Mouse (Mus musculus): ENCODE results near the gene Vav2.

The Vav2 gene

DNA sequence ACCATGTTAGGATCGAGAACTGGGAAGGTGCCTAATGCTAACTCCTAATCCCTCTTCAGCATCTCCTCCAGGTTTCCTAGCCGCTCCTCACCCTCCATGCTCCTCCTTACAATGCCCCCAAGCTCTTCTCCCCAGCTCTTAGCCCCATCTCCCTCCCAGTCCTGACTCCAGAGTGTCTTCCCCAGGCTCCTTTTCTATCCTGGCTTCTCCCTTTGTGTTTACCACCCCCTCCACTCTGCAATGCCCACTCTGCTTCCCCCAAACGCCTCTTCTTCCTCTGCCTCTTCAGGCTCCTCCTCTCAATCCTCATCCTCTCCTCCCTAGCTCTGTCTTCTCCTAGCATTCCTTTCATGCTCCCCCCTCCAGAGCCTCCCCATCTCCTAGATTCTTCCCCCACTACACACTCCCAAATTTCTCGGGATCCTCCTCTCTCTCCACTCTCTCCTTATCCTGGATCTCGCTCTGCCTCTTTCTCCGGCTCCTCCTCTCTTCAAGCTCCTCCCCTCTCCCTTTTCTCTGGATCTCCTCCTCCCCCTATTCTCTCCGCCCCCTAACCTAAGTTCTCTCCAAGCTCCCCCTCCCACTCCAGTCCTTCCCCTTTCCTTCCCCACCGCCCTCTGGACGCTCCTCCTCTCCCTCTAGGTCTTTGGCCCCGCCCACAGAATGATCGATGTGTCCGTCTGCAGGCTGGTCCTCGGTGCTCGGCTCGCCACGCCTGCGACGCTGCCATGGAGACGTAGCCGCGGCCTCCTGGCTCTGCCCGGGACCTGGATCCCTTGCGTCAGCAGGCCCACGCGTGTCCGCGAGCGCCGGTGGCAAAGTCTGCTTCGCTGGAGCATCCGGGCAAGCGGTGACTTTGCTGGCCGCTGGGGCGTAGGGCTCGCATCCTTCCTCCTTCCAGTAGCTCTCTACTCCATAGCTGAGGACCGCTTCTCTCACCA is 15.2 kb upstream of the Vav2 start, which contains the start of gene Brd3os:
Gene Brd3os (plus strand): TSS at position 558 of the 941 bp plus-strand sequence.
- DNase-seq (ENCODE audit: low read depth) = peak; percentile 100

DNA sequence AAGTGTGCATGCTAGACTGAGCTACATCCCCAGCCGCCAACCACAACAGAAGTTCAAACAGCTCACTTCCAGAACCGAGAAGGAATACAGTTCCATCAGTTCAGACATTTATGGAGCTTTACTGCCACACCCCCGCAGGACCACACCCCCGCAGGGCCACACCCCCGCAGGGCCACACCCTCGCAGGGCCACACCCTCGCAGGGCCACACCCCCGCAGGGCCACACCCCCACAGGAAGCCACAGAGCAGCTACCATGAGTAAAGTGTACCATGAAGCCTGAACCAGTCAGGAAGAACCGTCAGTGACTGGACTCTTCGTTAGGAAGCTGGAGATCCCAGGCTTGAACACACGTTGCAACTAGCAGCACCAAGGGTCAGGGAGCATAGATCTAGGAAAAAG is 11.4 kb upstream of the Vav2 start:
- peak; percentile 62 for DNase-seq (ENCODE audit: low read depth)

GRCm38 (mm10) chr2:27437876-27438275 is 11.0 kb upstream of the Vav2 start:
- DNase-seq (ENCODE audit: low read depth) = no peak

- DNase-seq (ENCODE audit: low read depth) = no peak
These were observed 5.8 kb upstream of the Vav2 start for GRCm38 (mm10) chr2:27432599-27432998.

GRCm38 (mm10) chr2:27430621-27431020 is 3.8 kb upstream of the Vav2 start:
- no peak for DNase-seq (ENCODE audit: low read depth)

DNA sequence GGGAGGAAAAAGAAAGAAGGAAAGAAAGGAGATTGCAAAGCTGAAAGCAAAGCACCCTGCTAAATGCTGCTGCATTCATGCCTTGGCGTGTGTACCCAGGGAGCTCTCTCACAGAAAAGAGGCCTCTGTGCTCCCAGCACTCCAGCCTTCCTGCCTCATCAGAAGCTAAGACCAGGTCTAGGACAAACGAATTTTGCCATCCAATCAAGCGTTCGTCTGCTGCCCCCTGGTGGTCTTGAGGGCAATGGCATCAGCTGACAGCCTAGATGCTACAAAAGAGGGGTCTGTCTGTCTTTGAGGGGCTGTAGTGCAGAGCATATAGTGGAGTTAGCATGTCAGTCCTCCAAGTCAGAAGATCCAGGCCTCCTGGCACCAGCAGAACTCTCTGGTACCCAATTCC is 1.2 kb upstream of the Vav2 start:
- peak; percentile 92 for DNase-seq (ENCODE audit: low read depth)

GRCm38 (mm10) chr2:27426406-27426854 is 403 bp downstream of the Vav2 start:
- DNase-seq (ENCODE audit: low read depth) = peak; percentile 63

- no peak for DNase-seq (ENCODE audit: low read depth)
These were observed 955 bp downstream of the Vav2 start for GRCm38 (mm10) chr2:27425751-27426405.

DNA sequence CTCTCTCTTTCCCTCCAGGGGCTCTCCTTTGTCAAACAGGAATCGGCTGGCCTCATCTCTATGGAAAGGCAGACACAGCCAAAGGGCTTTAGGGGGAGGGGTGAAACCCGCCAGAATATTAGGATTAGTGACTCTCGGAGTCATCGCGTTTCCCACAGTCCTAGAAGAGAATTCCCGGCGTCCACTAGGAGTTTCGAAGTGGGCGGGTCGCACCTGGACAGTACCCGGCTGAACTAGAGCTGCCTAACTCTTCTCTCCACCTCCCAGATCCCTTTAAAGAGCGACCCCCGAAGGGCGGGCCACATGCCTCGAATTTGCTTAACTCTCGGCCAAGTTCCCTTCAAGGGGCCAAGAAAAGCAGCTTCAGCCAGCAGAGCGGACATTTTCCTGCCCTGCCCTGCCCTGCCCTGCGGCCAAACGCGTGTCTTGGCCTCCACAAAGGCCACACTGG is 1.6 kb downstream of the Vav2 start:
- peak; percentile 55 for DNase-seq (ENCODE audit: low read depth)

DNA sequence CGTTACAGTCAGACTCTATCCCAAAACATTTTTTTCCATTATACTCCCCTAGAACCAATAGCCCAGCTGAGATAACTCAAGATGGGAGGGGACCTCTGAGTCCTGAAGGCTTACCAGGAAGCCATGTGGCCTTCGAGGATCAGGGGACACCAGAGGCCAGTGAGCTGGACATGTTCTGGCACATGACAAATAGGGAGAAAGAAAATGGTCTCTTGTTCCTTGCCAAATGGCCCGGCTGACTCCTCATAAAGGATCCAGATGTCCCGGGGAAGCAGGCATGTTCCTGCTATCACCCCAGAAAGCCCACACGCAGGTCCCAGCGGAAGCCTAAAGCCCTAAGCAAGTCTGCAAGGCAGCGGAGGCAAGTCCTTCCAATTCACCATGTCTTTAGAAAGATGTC is 3.2 kb downstream of the Vav2 start:
- DNase-seq (ENCODE audit: low read depth) = no peak

GRCm38 (mm10) chr2:27421293-27422068 is 5.4 kb downstream of the Vav2 start:
- no peak for DNase-seq (ENCODE audit: low read depth)

DNA sequence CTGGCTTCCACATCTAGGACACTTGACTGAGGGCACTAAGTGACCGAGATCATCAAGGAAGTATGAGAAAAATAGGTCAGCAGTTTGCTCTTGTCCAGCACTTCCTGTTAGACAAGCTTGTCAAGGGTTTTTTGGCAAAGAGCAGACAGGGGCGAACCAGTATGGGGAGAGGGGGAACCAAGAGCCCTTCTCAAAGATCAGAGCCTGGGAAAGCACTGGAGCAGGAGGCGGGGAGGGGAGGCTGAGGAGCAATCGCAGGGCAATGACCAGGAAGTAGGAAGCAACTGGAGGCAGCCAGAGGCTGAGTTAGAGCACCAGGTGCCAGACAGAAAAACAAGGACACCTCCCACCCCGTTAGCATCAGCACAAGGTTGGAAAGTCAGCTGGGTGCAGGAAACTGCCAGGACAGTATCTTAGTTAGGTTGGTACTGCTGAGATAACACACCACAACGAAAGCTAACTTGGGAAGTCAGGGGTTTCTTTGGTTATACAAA is 8.2 kb downstream of the Vav2 start:
- DNase-seq (ENCODE audit: low read depth) = no peak

DNA sequence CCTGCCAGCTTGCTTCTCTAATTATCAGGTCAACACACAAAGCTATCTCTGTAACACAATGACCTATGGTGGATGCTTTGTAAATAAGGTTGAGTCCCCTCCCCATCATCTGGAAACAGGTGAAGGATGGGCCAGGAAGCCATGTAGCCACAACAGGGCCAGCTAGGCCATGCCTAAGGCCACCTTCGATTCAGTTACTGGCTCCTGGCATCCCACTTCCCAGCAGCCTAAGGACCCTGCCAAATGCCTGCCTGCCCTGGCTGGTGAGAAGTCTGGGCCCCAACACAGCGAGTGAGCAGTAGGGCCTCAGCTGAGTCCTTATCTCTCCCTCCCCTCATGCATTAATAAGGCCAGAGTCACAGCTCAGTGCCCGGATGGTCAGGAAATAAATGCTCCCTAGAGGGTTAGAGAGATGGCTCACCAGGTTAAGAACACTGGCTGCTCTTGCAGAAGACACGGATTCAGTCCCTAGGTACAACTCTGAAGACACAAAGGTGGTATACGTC is 9.1 kb downstream of the Vav2 start:
- no peak for DNase-seq (ENCODE audit: low read depth)

GRCm38 (mm10) chr2:27416425-27416824 is 10.4 kb downstream of the Vav2 start:
- peak; percentile 67 for DNase-seq (ENCODE audit: low read depth)

DNA sequence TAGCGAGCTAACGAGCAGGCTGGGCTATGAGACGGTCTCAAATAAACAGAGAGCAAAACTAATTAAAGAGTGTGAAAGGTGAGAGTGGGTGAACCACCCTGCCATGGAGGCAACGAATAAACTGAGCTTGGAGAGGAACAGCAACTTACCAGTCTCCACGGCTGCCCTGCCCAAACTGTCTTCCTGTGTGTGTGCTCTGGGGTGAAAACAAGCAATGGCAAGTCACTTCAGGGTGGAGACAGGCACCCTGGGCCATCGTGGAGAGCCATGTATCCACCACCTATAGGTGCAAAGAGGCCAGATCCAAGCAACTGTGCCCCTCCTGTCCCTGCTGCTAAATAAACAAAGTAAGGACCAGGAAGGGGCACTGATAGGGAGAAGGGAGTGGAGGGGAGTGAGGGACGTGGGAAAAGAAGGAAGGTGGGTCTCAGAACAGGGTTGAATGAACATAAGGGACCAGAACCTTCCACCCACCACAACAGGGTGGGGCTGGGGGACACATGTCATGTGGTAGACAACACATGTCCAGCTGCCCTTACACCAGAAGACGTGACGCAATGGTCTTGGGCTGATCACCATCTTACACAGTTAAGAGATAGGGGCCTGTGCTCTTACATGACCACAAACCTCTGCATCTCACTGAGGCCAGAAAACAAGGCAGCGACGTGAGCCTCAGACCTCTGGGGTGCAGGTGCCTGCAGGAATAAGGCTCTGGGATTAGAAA is 11.6 kb downstream of the Vav2 start:
- DNase-seq (ENCODE audit: low read depth) = no peak

DNA sequence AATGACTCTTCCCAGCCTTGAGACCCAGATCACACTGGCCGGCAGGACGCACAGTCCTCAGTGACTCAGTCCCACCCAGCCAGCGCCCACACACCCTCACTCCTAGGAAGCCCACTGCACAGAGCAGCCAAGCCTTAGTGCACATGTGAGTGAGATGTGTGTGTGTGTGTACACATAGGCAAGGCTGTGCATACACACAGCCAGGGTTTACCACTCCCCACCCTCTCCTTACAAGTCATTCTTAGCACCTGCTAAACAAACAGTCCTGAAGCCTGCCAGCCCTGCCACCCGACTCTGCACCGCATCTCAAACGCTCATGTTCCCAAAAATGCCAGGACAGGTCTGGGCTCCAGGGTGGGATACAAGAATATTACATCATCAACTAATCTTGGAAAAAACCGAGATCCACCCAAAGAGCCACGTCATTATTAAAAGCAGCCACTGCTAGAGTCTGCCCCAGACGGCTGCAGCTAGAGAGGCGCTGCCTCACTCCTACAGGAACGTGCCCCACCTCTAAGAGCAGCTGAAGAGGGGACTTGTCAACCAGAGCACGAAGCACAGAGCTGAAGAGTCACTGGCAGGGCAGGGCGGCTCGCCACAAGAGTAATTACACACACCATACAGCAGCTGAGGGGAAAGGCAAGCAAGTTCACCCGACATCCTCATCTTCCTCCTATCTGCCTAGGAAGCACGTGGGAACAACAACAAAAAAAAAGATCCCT is 12.7 kb downstream of the Vav2 start:
- DNase-seq (ENCODE audit: low read depth) = peak; percentile 46

DNA sequence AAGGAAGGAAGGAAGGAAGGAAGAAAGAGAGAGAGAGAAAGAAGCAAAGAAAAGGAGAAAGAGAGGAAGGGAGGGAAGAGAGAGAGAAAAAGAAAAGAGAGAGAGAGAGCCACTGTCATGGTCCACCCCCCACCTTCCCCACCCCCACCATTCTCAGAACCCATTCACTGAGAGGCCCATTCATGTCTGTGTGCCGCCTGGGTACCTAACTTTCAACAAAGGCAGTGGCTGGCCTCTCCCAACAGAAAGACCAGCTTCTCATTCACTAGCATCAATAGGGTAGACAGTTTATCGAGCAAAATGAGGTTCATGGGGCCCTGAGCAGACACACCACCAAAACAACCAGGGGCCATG is 13.3 kb downstream of the Vav2 start:
- DNase-seq (ENCODE audit: low read depth) = no peak

GRCm38 (mm10) chr2:27412245-27412800 is 14.5 kb downstream of the Vav2 start:
- no peak for DNase-seq (ENCODE audit: low read depth)

DNA sequence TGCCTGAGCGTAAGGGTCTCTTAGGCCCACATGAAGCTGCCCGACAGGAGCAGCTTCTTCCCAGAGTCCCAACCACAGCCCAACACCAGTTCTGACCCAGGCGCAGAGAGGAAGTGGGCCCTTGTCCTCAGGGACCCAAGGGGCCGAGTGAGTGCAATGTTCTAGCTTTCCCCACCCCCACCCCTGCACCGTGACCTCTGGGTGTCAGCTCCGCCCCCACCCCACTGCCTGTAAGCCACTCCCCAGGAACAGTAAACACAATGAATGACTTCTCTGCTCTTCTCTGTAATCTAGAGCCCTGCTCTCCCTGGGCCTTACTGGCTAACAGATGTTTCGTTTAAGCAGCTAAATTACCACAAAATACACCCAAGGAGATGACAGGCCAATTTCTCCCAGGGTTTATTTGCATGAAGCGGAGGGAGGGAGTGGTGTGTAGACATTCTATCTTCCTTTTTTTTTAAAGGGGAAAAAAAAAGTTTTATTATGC is 15.1 kb downstream of the Vav2 start:
- peak; percentile 48 for DNase-seq (ENCODE audit: low read depth)

GRCm38 (mm10) chr2:27410518-27411140 is 16.2 kb downstream of the Vav2 start:
- no peak for DNase-seq (ENCODE audit: low read depth)
